Mouse (Mus musculus) stomach, embryonic 14.5 days (tissue): Measurements from ENCODE around the gene Ube2o. TPM values are rescaled to one million over a fixed set of nuclear protein-coding genes. Genes with fewer than 3 reads are reported as not detected.

Experiments used
- ATAC-seq: fragments of 200-750 bp; cut with Nextera tagmentation; 2 replicates; pipeline ENCODE4 v1.8.0; 2017; ENCODE audit warnings: low read depth, moderate TSS enrichment; ENCODE audit not compliant: insufficient number of reproducible peaks, insufficient read depth, low FRiP score
- H3K27ac ChIP-seq: fragments of 300-500 bp; sonication (generic); 2 replicates; pipeline ENCODE4 v1.5.1; 2014; ENCODE audit warnings: mild to moderate bottlenecking, low read length, moderate library complexity, mixed read lengths
- H3K27me3 ChIP-seq: fragments of 300-500 bp; sonication (generic); 2 replicates; pipeline ENCODE4 v1.6.1; 2014; ENCODE audit warnings: low read length, control low read depth, mixed read lengths; ENCODE audit not compliant: control insufficient read depth, insufficient read depth
- H3K36me3 ChIP-seq: fragments of 300-500 bp; sonication (generic); 2 replicates; pipeline ENCODE4 v1.6.1; 2014; ENCODE audit warnings: mild to moderate bottlenecking, control low read depth, low read length, moderate library complexity, mixed read lengths; ENCODE audit not compliant: control insufficient read depth, insufficient read depth
- H3K4me1 ChIP-seq: fragments of 300-500 bp; sonication (generic); 2 replicates; pipeline ENCODE4 v1.6.1; 2014; ENCODE audit warnings: low read length, control low read depth, mixed read lengths; ENCODE audit not compliant: control insufficient read depth, insufficient read depth
- H3K4me2 ChIP-seq: fragments of 300-500 bp; sonication (generic); replicated peaks from 2 replicates; pipeline ENCODE4 v1.6.1; 2014; ENCODE audit warnings: low read depth, low read length, control low read depth
- H3K4me3 ChIP-seq: fragments of 300-500 bp; sonication (generic); 2 replicates; pipeline ENCODE4 v1.5.1; 2014; ENCODE audit warnings: low read depth, low read length, control low read depth
- H3K9ac ChIP-seq: fragments of 300-500 bp; sonication (generic); replicated peaks from 2 replicates; pipeline ENCODE4 v1.6.1; 2014; ENCODE audit warnings: low read depth, mild to moderate bottlenecking, control low read depth, low read length, moderate library complexity, mixed read lengths
- H3K9me3 ChIP-seq: fragments of 300-500 bp; sonication (generic); 2 replicates; pipeline ENCODE4 v1.6.1; 2016; ENCODE audit warnings: low read depth, low read length, control low read depth; ENCODE audit not compliant: control insufficient read depth
- WGBS: fragments of 180-500 bp; shearing (Covaris S2); extraction: QIAGEN DNeasy Blood & Tissue Kit; methylation state at CpG from one replicate; pipeline ENCODE4 v1.1.7; 2014; 5-methylcytosine and 5-hydroxymethylcytosine counted together
- polyA plus RNA-seq: library from polyadenylated mRNA; unstranded; fragments of >200 nt; fragmentation: Nextera tagmentation; extraction: Ambion mirVana; gene quantifications from 2 replicates; pipeline ENCODE4 v1.2.1, GENCODE M21; 2014

The Ube2o gene
- polyA plus RNA-seq, 1 experiment from 2014 or later, result 11.4 TPM

DNA sequence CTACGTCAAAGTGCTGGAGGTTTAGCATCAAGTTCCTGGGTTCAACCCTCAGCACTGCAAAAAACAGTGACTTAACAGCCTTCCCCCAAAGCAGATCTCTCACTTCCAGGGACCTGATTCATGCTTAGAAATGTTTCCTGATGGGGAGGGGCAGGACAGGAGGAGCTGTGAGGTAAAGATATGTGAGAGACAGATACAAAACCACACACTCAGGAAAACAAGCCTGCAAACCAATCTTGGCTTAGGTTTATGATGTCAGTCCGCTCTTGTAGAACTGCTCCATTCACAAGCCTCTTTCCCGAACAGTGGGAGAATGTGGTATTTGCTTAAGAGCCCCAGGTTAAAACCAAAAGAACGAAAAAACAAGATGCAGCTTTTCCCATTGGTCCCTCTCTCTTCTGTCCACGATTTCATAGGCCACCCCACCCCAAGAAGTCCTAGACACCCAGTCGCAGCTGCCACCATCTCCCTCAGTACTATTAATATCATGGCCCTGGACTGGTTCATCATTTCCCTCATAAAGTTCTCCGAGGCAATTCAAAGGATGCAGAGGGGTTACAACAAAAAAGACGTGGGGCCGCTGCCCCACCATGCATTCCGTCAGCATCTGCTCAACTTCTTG is 1.1 kb downstream of the Ube2o start:
- H3K4me3 ChIP-seq, result peak overlapping the region; percentile 95
- H3K27ac ChIP-seq, result no peak overlapping the region
- no peaks in the 10 kb centered on the region for H3K36me3 ChIP-seq
- WGBS, result 28% methylated on average over 10 of the region's 10 CpGs
- peaks cover 8% of the 10 kb centered on the region; the same call in 1 of the 2 replicates for H3K4me1 ChIP-seq
- H3K27me3 ChIP-seq, result no peaks in the 10 kb centered on the region
- peak overlapping the region; percentile 90 for H3K4me2 ChIP-seq
- H3K9ac ChIP-seq, result peak overlapping the region; percentile 87; the same call in 1 of the 2 replicates
- no peak for ATAC-seq
- no peaks in the 10 kb centered on the region for H3K9me3 ChIP-seq

DNA sequence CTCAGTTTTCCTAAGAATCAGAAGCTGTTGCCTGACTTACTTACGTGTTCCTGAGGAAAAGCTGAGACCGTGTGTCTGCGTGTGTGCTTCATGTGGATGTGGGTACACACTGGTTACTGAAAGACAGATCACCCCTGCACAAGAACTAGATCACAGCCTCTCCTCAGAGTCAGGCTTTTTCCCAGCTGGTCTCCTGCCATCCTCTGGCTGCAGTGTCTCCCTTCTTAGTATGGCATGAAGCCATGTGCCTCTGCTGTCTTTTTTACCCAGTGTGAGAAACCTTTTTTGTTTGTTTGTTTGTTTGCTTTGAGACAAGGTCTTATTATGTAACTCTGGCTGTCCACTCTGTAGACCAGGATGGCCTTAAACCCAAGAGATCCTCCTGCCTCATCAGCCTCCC is 2.0 kb downstream of the Ube2o start:
- Histone ChIP-seq H3K27me3 (no peaks in the 10 kb centered on the region), H3K36me3 (no peaks in the 10 kb centered on the region), H3K4me1 (peaks cover 10% of the 10 kb centered on the region), H3K27ac (no peak overlapping the region), H3K4me3 (no peak overlapping the region), H3K4me2 (no peak overlapping the region), H3K9ac (no peak overlapping the region), H3K9me3 (no peaks in the 10 kb centered on the region)
- WGBS, result 98% methylated on average over 3 of the region's 3 CpGs
- ATAC-seq, result no peak

- ATAC-seq, result no peak
- Histone ChIP-seq H3K4me2 (no peak overlapping the region), H3K4me1 (peaks cover 11% of the 10 kb centered on the region), H3K27ac (no peak overlapping the region), H3K36me3 (no peaks in the 10 kb centered on the region), H3K9ac (no peak overlapping the region), H3K27me3 (no peaks in the 10 kb centered on the region), H3K9me3 (no peaks in the 10 kb centered on the region), H3K4me3 (no peak overlapping the region)
- 83% methylated on average over 2 of the region's 2 CpGs for WGBS
These were observed 5.9 kb downstream of the Ube2o start for GRCm38 (mm10) chr11:116575396-116575795.

- H3K27ac ChIP-seq, result no peak overlapping the region
- H3K27me3 ChIP-seq, result no peaks in the 10 kb centered on the region
- no peaks in the 10 kb centered on the region for H3K36me3 ChIP-seq
- no peak overlapping the region for H3K4me3 ChIP-seq
- 71% methylated on average over 6 of the region's 6 CpGs for WGBS
- no peak overlapping the region for H3K9ac ChIP-seq
- peaks cover 7% of the 10 kb centered on the region for H3K4me1 ChIP-seq
- no peaks in the 10 kb centered on the region for H3K9me3 ChIP-seq
- ATAC-seq, result no peak
- no peak overlapping the region for H3K4me2 ChIP-seq
These were observed 6.3 kb downstream of the Ube2o start for GRCm38 (mm10) chr11:116574982-116575381.

DNA sequence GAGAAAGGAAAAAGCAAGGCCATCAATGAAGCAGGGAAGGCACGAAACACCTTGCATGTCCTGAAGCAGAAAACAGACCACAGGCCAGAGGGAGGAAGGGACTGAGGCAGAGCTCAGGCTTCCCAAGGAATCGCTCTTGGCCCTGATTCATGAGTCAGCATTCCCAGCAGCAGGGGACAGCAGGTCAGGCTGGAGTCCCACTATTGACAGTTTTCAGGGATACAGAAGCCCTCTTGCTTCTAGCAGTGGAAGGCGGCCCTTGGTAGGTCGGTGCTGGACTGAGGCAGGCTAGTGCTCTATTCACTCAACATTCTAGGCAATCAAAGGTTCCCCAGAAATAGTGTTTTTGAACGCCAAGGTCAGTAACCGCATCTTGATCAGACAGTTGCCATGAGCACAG is 6.8 kb downstream of the Ube2o start:
- WGBS, result 59% methylated on average over 6 of the region's 6 CpGs
- H3K4me1 ChIP-seq, result peaks cover 5% of the 10 kb centered on the region; the same call in 1 of the 2 replicates
- H3K27ac ChIP-seq, result no peak overlapping the region
- no peak overlapping the region for H3K9ac ChIP-seq
- no peaks in the 10 kb centered on the region for H3K9me3 ChIP-seq
- H3K27me3 ChIP-seq, result no peaks in the 10 kb centered on the region
- no peak overlapping the region for H3K4me3 ChIP-seq
- ATAC-seq, result no peak
- no peaks in the 10 kb centered on the region for H3K36me3 ChIP-seq
- H3K4me2 ChIP-seq, result no peak overlapping the region

- Histone ChIP-seq H3K4me2 (no peak overlapping the region), H3K9ac (no peak overlapping the region), H3K9me3 (no peaks in the 10 kb centered on the region), H3K27me3 (no peaks in the 10 kb centered on the region), H3K27ac (0 out of 2 replicates have a peak overlapping the region, but pooled peaks have one; percentile 7), H3K36me3 (no peaks in the 10 kb centered on the region), H3K4me1 (peaks cover 5% of the 10 kb centered on the region; the same call in 1 of the 2 replicates), H3K4me3 (no peak overlapping the region)
- 52% methylated on average over 12 of the region's 12 CpGs for WGBS
- peak; percentile 42; the same call in 1 of the 2 replicates for ATAC-seq
These were observed 8.3 kb downstream of the Ube2o start for GRCm38 (mm10) chr11:116572756-116573543.

GRCm38 (mm10) chr11:116571767-116572679 is 9.2 kb downstream of the Ube2o start:
- Histone ChIP-seq H3K4me1 (peaks cover 9% of the 10 kb centered on the region; the same call in 1 of the 2 replicates), H3K9ac (no peak overlapping the region), H3K4me2 (no peak overlapping the region), H3K36me3 (no peaks in the 10 kb centered on the region), H3K4me3 (no peak overlapping the region), H3K9me3 (no peaks in the 10 kb centered on the region), H3K27me3 (no peaks in the 10 kb centered on the region), H3K27ac (no peak overlapping the region)
- ATAC-seq, result peak; percentile 48; the same call in 1 of the 2 replicates
- 71% methylated on average over 19 of the region's 19 CpGs for WGBS

GRCm38 (mm10) chr11:116570821-116571220 is 10.4 kb downstream of the Ube2o start:
- Histone ChIP-seq H3K9me3 (no peaks in the 10 kb centered on the region), H3K27ac (no peak overlapping the region), H3K4me2 (no peak overlapping the region), H3K27me3 (no peaks in the 10 kb centered on the region), H3K4me3 (no peak overlapping the region), H3K36me3 (no peaks in the 10 kb centered on the region), H3K4me1 (peaks cover 10% of the 10 kb centered on the region), H3K9ac (no peak overlapping the region)
- WGBS, result 58% methylated on average over 7 of the region's 7 CpGs
- ATAC-seq, result no peak
